Mouse (Mus musculus) hindbrain, postnatal 0 days (tissue): ENCODE results near the gene Olfr281. TPM values are rescaled to one million over a fixed set of nuclear protein-coding genes. Genes with fewer than 3 reads are reported as not detected.
"Not testable (repeated sequence)": the region's sequence is repeated elsewhere in the genome, so short reads cannot be mapped to it uniquely, and the experiment has no call there.

Experiments used
- ATAC-seq: fragments of 200-750 bp; cut with Nextera tagmentation; 2 replicates; pipeline ENCODE4 v1.8.0; 2017; ENCODE audit warnings: mild to moderate bottlenecking, moderate TSS enrichment, moderate library complexity
- DNase-seq: peaks from one replicate; pipeline ENCODE4 v3.0.0-alpha.2; 2015; ENCODE audit warnings: low spot score
- H3K27ac ChIP-seq: fragments of 300-500 bp; sonication (generic); 2 replicates; pipeline ENCODE4 v1.5.1; 2014; ENCODE audit warnings: mild to moderate bottlenecking
- H3K27me3 ChIP-seq: fragments of 300-500 bp; sonication (generic); 2 replicates; pipeline ENCODE4 v1.6.1; 2014; ENCODE audit warnings: low read length, mixed read lengths; ENCODE audit not compliant: insufficient read depth
- H3K36me3 ChIP-seq: fragments of 300-500 bp; sonication (generic); 2 replicates; pipeline ENCODE4 v1.6.1; 2014; ENCODE audit warnings: low read length, mixed read lengths; ENCODE audit not compliant: insufficient read depth
- H3K4me1 ChIP-seq: fragments of 300-500 bp; sonication (generic); 2 replicates; pipeline ENCODE4 v1.6.1; 2014; ENCODE audit warnings: antibody characterized with exemption, low read length, mixed read lengths; ENCODE audit not compliant: insufficient read depth
- H3K4me2 ChIP-seq: fragments of 300-500 bp; sonication (generic); 2 replicates; pipeline ENCODE4 v1.6.1; 2014; ENCODE audit warnings: low read depth, mild to moderate bottlenecking, low read length, moderate library complexity, mixed read lengths
- H3K4me3 ChIP-seq: fragments of 300-500 bp; sonication (generic); 2 replicates; pipeline ENCODE4 v1.5.1; 2014; ENCODE audit warnings: low read length
- H3K9ac ChIP-seq: fragments of 300-500 bp; sonication (generic); replicated peaks from 2 replicates; pipeline ENCODE4 v1.6.1; 2014; ENCODE audit warnings: mild to moderate bottlenecking, low read length, moderate library complexity, mixed read lengths
- H3K9me3 ChIP-seq: fragments of 300-500 bp; sonication (generic); 2 replicates; pipeline ENCODE4 v1.6.1; 2016; ENCODE audit warnings: low read length, mixed read lengths
- CTCF ChIP-seq: IDR thresholded peaks from 2 replicates; pipeline ENCODE4 v1.5.1; 2016; ENCODE audit warnings: antibody characterized with exemption, control low read depth, low read depth
- WGBS: fragments of 180-500 bp; shearing (Covaris S2); extraction: QIAGEN DNeasy Blood & Tissue Kit; methylation state at CpG from one replicate; pipeline ENCODE4 v1.1.7; 2014; 5-methylcytosine and 5-hydroxymethylcytosine counted together
- polyA plus RNA-seq: library from polyadenylated mRNA; unstranded; fragments of >200 nt; fragmentation: Nextera tagmentation; extraction: Ambion mirVana; gene quantifications from 2 replicates; pipeline ENCODE4 v1.2.1, GENCODE M21; 2015
- total RNA-seq: library from RNA; depleted of rRNA; stranded (reverse); fragments of >200 nt; gene quantifications from 2 replicates; pipeline ENCODE4 v1.2.3, GENCODE M21; 2014; rRNA removed

Olfr281 gene
- not detected in 2 replicates for total RNA-seq
- not detected in 2 replicates for polyA plus RNA-seq

- no peaks in the 10 kb centered on the region for H3K27me3 ChIP-seq
- H3K27ac ChIP-seq: no peak within 1 kb of the TSS
- H3K4me3 ChIP-seq: no peak within 1 kb of the TSS
- no peak for DNase-seq
- WGBS: 91% methylated on average over 7 of the region's 7 CpGs
- no peaks in the 10 kb centered on the region for H3K36me3 ChIP-seq
- TF ChIP-seq CTCF: no peak
- ATAC-seq: no peak
- H3K4me1 ChIP-seq: no peaks in the 10 kb centered on the region
- no peaks in the 10 kb centered on the region for H3K9me3 ChIP-seq
- no peak within 1 kb of the TSS for H3K4me2 ChIP-seq
- no peak within 1 kb of the TSS for H3K9ac ChIP-seq
Measured at GRCm38 (mm10) chr15:98452288-98452687, at the start of gene Olfr281. TSS of gene Olfr281 (plus strand) at chr15:98452588.

DNA sequence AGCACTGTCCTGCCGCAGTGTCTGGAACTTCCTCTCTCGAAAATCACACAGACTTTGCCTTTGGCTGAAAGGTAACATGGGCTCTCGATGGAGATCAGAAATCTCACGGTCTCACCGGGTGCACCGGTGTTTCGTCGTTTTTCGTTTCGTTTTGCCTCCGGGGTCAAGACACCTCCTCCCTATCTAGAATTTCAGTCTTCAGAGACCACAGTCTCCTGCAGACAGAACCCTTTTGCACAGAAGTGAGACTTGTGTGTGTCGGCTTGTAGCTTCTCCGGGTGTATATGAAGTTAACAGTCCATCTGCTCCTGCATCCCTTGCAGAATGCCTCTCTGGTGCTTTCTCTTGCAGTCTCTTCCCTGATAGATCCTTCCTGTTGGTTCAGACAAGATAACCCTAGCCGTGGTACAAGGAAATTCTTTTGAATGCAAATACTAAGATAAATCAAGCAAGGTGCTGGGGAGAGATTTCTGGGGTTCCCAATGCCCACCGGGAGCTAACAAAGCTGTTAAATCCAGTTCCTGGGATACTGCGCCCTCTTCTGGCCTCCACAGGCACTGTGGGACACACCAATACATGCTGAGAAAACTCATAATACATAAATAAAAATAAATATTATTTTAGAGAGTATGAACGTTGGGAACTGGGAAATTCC, 43.9 kb upstream of the Olfr281 start:
- no peak overlapping the region for H3K27ac ChIP-seq
- 78% methylated on average over 17 of the region's 17 CpGs for WGBS
- no peaks in the 10 kb centered on the region for H3K36me3 ChIP-seq
- H3K4me1 ChIP-seq: no peaks in the 10 kb centered on the region
- ATAC-seq: no peak
- no peak overlapping the region for H3K9ac ChIP-seq
- no peaks in the 10 kb centered on the region for H3K27me3 ChIP-seq
- TF ChIP-seq CTCF: peak; percentile 52
- no peaks in the 10 kb centered on the region; the same call in 1 of the 2 replicates for H3K9me3 ChIP-seq
- no peak overlapping the region for H3K4me3 ChIP-seq
- DNase-seq: peak; percentile 23
- no peak overlapping the region for H3K4me2 ChIP-seq

GRCm38 (mm10) chr15:98409635-98410034, 42.8 kb upstream of the Olfr281 start:
- no peak for TF ChIP-seq CTCF
- no peak overlapping the region for H3K9ac ChIP-seq
- no peaks in the 10 kb centered on the region for H3K27me3 ChIP-seq
- 78% methylated on average over 2 of the region's 2 CpGs for WGBS
- no peaks in the 10 kb centered on the region for H3K4me1 ChIP-seq
- H3K9me3 ChIP-seq: no peaks in the 10 kb centered on the region; the same call in 1 of the 2 replicates
- no peak for ATAC-seq
- no peak for DNase-seq
- no peak overlapping the region for H3K4me2 ChIP-seq
- no peak overlapping the region for H3K27ac ChIP-seq
- no peaks in the 10 kb centered on the region for H3K36me3 ChIP-seq
- no peak overlapping the region for H3K4me3 ChIP-seq

- no peaks in the 10 kb centered on the region for H3K27me3 ChIP-seq
- WGBS: 88% methylated on average over 9 of the region's 9 CpGs
- H3K4me3 ChIP-seq: no peak overlapping the region
- H3K9me3 ChIP-seq: no peaks in the 10 kb centered on the region; the same call in 1 of the 2 replicates
- no peak overlapping the region for H3K4me2 ChIP-seq
- H3K36me3 ChIP-seq: no peaks in the 10 kb centered on the region
- H3K9ac ChIP-seq: no peak overlapping the region
- DNase-seq (no peak), ATAC-seq (no peak)
- H3K4me1 ChIP-seq: no peaks in the 10 kb centered on the region
- H3K27ac ChIP-seq: no peak overlapping the region
- TF ChIP-seq CTCF: no peak
Measured at GRCm38 (mm10) chr15:98410249-98410648, 42.1 kb upstream of the Olfr281 start.

DNA sequence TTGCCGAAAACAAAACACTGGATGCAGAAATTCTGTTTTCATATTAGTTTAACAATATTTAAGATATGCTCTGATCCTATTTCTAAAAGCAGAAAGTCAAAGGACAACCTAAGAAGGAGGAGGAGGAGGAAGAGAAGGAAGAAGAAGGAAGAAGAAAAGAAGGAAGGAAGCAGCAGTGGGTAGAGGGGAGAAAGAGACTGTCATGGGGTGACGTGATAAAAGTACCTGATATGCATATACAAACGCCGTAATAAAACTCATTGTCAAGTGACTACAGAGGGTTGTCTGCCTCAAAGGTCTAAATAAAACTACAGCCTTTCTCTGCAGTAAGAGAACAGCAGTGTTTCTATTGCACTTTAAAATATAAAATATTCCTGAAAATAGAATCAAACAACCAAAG, 36.4 kb upstream of the Olfr281 start:
- no peak for ATAC-seq
- no peak for TF ChIP-seq CTCF
- no peak for DNase-seq
- H3K4me3 ChIP-seq: no peak overlapping the region
- H3K9ac ChIP-seq: no peak overlapping the region
- H3K4me1 ChIP-seq: no peaks in the 10 kb centered on the region
- 75% methylated on average over 4 of the region's 4 CpGs for WGBS
- no peaks in the 10 kb centered on the region for H3K27me3 ChIP-seq
- H3K27ac ChIP-seq: no peak overlapping the region
- H3K36me3 ChIP-seq: no peaks in the 10 kb centered on the region
- H3K4me2 ChIP-seq: no peak overlapping the region
- no peaks in the 10 kb centered on the region for H3K9me3 ChIP-seq

DNA sequence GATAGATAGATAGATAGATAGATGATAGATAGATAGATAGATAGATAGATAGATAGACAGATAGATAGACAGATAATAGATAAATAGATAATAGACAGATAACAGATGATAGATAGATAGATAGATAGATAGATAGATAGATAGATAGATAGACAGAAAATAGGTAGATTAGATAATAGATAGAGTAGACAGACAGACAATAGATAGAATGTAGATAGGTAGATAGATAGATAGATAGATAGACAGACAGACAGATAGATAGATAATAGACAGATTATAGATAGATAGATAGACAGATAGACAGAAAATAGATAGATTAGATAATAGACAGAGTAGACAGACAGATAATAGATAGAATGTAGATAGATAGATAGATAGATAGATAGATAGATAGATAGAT, 35.6 kb upstream of the Olfr281 start:
- H3K27ac ChIP-seq, H3K4me2 ChIP-seq, H3K9me3 ChIP-seq, H3K36me3 ChIP-seq, DNase-seq, H3K4me1 ChIP-seq, H3K9ac ChIP-seq, H3K4me3 ChIP-seq, H3K27me3 ChIP-seq, ATAC-seq: not testable (repeated sequence)

GRCm38 (mm10) chr15:98417285-98417684, 35.1 kb upstream of the Olfr281 start:
- ATAC-seq, H3K9ac ChIP-seq, H3K27ac ChIP-seq, H3K4me3 ChIP-seq, H3K27me3 ChIP-seq, H3K36me3 ChIP-seq, H3K4me1 ChIP-seq, H3K9me3 ChIP-seq, H3K4me2 ChIP-seq: not testable (repeated sequence)
- peak; percentile 47 for TF ChIP-seq CTCF
- WGBS: 0% methylated on average over 1 of the region's 3 CpGs
- peak; percentile 31 for DNase-seq
